Comparison of ENCODE assay signal across 9 mouse cellular contexts in genomic region chr11:76379921-76380544, GRCm38 (mm10). TPM values are rescaled to one million over a fixed set of nuclear protein-coding genes. Genes with fewer than 3 reads are reported as not detected.
DNase-seq lines count a peak whose midpoint lies in the region; ATAC-seq and TF ChIP-seq lines count a peak whose summit lies in the region.
"Had no signal": no experiment of that assay in that cellular context is flagged by ENCODE, and none has a peak within 500 bp of the region (broad histone marks: within the 10 kb centered on the region; RNA-seq: fewer than 3 reads in every experiment).

No protein-coding gene starts in this region.

- peaks cover 62% of the 10 kb centered on the region for H3K4me1 ChIP-seq in embryonic facial prominence, embryonic 10.5 days
- H3K4me1 ChIP-seq in intestine, postnatal 0 days (replicated peaks; ENCODE audit: control insufficient read depth, insufficient read depth, low read length), result no peaks in the 10 kb centered on the region
- H3K4me1 ChIP-seq in hindbrain, embryonic 13.5 days (replicated peaks), result peaks cover 52% of the 10 kb centered on the region

- peaks cover 6% of the 10 kb centered on the region; the same call in 1 of the 2 replicates for H3K36me3 ChIP-seq in embryonic facial prominence, embryonic 10.5 days (replicated peaks)
- H3K36me3 ChIP-seq in intestine, postnatal 0 days (ENCODE audit: control insufficient read depth, insufficient read depth), result no peaks in the 10 kb centered on the region
- no peaks in the 10 kb centered on the region for H3K36me3 ChIP-seq in hindbrain, embryonic 13.5 days

- TF ChIP-seq CTCF in intestine, postnatal 0 days (IDR thresholded peaks at IDR 0.05; ENCODE audit: low read depth), result no peak

- no peak overlapping the region for H3K9ac ChIP-seq in intestine, postnatal 0 days (ENCODE audit: low read depth, low read length)
- H3K9ac ChIP-seq in hindbrain, embryonic 13.5 days, result no peak overlapping the region

- peak overlapping the region; percentile 25; the same call in 1 of the 2 replicates for H3K4me3 ChIP-seq in embryonic facial prominence, embryonic 10.5 days
- H3K4me3 ChIP-seq in intestine, postnatal 0 days (ENCODE audit: low read depth, low read length), result no peak overlapping the region
- no peak overlapping the region for H3K4me3 ChIP-seq in hindbrain, embryonic 13.5 days

- no peak overlapping the region for H3K4me2 ChIP-seq in intestine, postnatal 0 days (replicated peaks; ENCODE audit: low read depth)
- no peak overlapping the region for H3K4me2 ChIP-seq in hindbrain, embryonic 13.5 days

- peak; percentile 53 for DNase-seq in gastrocnemius, postnatal 25 days
- no peak for DNase-seq in gastrocnemius, postnatal 10 days
- DNase-seq in embryonic facial prominence, embryonic 10.5 days (ENCODE audit: low spot score), result peak; percentile 36
- DNase-seq in lung, postnatal 36 days, result peak; percentile 76
- DNase-seq in thymus, postnatal 36 days, result no peak
- no peak for DNase-seq in cerebellum, adult 8-10 months
- DNase-seq: gastrocnemius, postnatal 14 days had no signal

- ATAC-seq in intestine, postnatal 0 days, result no peak
- no peak for ATAC-seq in hindbrain, embryonic 13.5 days (ENCODE audit: low FRiP score)

- H3K27me3 ChIP-seq in embryonic facial prominence, embryonic 10.5 days (replicated peaks; ENCODE audit: low read depth, poor library complexity, severe bottlenecking), result no peaks in the 10 kb centered on the region
- no peaks in the 10 kb centered on the region for H3K27me3 ChIP-seq in intestine, postnatal 0 days (replicated peaks; ENCODE audit: control insufficient read depth, insufficient read depth, low read length)
- no peaks in the 10 kb centered on the region for H3K27me3 ChIP-seq in hindbrain, embryonic 13.5 days

- 34% methylated on average over 11 of the region's 11 CpGs for WGBS in embryonic facial prominence, embryonic 10.5 days
- 48% methylated on average over 11 of the region's 11 CpGs for WGBS in intestine, postnatal 0 days
- WGBS in hindbrain, embryonic 13.5 days, result 37% methylated on average over 11 of the region's 11 CpGs

- H3K9me3 ChIP-seq in embryonic facial prominence, embryonic 10.5 days, result no peaks in the 10 kb centered on the region
- H3K9me3 ChIP-seq in intestine, postnatal 0 days (ENCODE audit: control insufficient read depth), result no peaks in the 10 kb centered on the region
- H3K9me3 ChIP-seq in hindbrain, embryonic 13.5 days, result no peaks in the 10 kb centered on the region

- peak overlapping the region; percentile 75 for H3K27ac ChIP-seq in embryonic facial prominence, embryonic 10.5 days (replicated peaks)
- peak overlapping the region; percentile 41; the same call in 1 of the 2 replicates for H3K27ac ChIP-seq in intestine, postnatal 0 days (ENCODE audit: low read depth, low read length)
- no peak overlapping the region for H3K27ac ChIP-seq in hindbrain, embryonic 13.5 days

RNA-seq across cellular contexts. Expression of gene Nxn, which starts 18.9 kb away (rescaled TPM):
- total RNA-seq in gastrocnemius, postnatal 25 days (2021), result 10 to 100 TPM; 25.6 to 32.0 TPM
- total RNA-seq in gastrocnemius, postnatal 10 days (2021), result 10 to 100 TPM; 37.3 to 38.0 TPM
- 41.1 and 42.0 TPM in 2 replicates for polyA plus RNA-seq in embryonic facial prominence, embryonic 10.5 days (2016; fragmentation: Nextera tagmentation; extraction: Ambion mirVana)
- 14.9 and 15.9 TPM in 2 replicates for polyA plus RNA-seq in intestine, postnatal 0 days (2015; fragmentation: Nextera tagmentation; extraction: Ambion mirVana)
- polyA plus RNA-seq in hindbrain, embryonic 13.5 days (2015; fragmentation: Nextera tagmentation; extraction: Ambion mirVana), result 30.4 and 35.6 TPM in 2 replicates

RNA-seq across cellular contexts. Expression of gene Timm22, which starts 26.7 kb away (rescaled TPM):
- total RNA-seq in gastrocnemius, postnatal 25 days (2021), result 10 to 100 TPM; 40.4 to 40.8 TPM
- 10 to 100 TPM; 40.1 to 55.2 TPM for total RNA-seq in gastrocnemius, postnatal 10 days (2021)
- polyA plus RNA-seq in embryonic facial prominence, embryonic 10.5 days (2016; fragmentation: Nextera tagmentation; extraction: Ambion mirVana), result 135 and 144 TPM in 2 replicates
- polyA plus RNA-seq in intestine, postnatal 0 days (2015; fragmentation: Nextera tagmentation; extraction: Ambion mirVana), result 95.2 and 96.0 TPM in 2 replicates
- 116 and 119 TPM in 2 replicates for polyA plus RNA-seq in hindbrain, embryonic 13.5 days (2015; fragmentation: Nextera tagmentation; extraction: Ambion mirVana)

Comparison
In these comparisons a context has a peak if more than half of its experiments do, and no peak if none do; other contexts are left out.
1. DNase-seq: peak in gastrocnemius, postnatal 25 days (single experiment), embryonic facial prominence, embryonic 10.5 days (single experiment) and lung, postnatal 36 days (single experiment); none in gastrocnemius, postnatal 10 days (single experiment), thymus, postnatal 36 days (0 of 2) and cerebellum, adult 8-10 months (single experiment).